Mouse (Mus musculus) MEL-GATA-1-ER (cell line): ENCODE results near the gene Apol9a.
A peak's percentile ranks its signal among the peaks of the same experiment; 100 is the strongest.

Experiments
- DNase-seq: peaks from one replicate; pipeline ENCODE4 v3.0.0-alpha.2; 2012; ENCODE audit warnings: low read depth; ENCODE audit errors: extremely low read depth

Apol9a gene

DNA sequence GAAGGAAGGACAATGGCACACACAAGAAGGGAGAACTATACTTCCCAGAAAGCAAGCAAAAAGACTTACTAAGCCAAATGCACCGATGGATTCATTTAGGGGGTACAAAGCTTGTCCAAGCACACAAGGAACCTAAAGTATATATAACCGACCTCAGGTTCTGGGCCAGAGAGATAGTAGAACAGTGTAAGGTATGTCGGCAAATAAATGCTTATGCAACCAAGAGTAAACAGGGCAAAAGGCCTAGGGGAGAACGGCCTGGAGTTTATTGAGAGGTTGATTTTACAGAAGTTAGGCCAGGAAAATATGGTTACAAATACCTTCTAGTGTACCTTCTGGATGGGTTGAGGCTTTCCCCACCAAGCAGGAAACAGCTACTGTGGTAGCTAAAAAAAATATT, 33.5 kb downstream of the Apol9a start:
- DNase-seq: no peak

DNA sequence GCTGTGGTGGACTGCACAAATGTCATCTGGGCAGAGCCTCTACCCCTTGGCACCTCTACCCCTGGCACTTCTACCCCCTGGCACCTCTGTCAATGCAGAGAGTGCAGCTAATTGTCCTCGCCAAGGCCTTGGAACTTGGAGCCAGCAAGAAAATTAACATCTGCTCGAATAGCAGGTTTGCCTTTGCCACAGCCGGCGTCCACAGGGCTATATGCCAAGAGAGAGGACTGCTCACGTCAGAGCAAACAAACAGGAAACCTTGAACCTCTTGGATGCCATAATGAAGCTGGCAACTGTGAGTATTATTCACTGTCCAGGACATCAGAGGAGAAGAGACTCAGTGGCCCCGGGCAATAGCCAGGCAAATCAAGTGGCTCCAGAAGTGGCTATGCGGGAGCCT, 34.0 kb downstream of the Apol9a start:
- DNase-seq: no peak

DNA sequence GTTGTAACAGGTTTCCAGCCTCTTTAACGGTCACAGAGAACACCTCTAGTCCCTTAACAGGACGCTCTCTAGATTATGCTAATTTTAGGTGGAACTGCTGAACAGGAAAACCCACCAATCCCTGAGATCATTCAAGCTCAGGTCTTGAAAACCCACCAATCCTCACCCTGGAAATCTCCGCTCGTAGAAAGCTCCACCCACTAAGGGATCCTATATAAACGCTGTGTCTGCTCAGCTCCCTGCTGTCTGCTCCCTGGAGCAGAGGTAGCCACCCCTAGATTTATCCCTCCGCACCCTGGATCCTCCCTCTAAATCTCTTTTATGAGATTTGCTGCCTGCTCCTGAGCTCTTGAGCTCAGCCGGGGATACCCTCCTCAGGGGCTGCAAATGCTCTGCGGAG, 40.3 kb downstream of the Apol9a start:
- DNase-seq: no peak

DNA sequence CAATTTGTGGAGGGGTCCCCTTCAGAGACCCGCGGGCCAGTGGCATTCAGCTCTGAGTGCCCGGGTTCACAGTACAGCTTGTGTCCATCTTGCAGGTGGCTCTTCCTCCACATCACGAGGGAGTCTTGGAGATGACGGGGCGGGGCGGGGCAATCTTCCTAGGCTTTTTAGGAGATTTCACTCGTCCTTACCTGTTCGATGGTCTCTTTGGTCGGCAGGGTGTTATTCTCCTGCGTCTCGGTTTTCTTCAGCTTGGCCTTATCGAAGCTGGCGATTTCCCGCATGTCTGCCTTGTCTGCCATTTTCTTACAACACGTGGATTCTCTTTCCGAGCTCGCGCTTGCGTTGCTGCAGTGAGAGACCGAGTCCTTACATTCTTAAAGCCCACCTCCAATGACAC, 41.0 kb downstream of the Apol9a start:
- no peak for DNase-seq

DNA sequence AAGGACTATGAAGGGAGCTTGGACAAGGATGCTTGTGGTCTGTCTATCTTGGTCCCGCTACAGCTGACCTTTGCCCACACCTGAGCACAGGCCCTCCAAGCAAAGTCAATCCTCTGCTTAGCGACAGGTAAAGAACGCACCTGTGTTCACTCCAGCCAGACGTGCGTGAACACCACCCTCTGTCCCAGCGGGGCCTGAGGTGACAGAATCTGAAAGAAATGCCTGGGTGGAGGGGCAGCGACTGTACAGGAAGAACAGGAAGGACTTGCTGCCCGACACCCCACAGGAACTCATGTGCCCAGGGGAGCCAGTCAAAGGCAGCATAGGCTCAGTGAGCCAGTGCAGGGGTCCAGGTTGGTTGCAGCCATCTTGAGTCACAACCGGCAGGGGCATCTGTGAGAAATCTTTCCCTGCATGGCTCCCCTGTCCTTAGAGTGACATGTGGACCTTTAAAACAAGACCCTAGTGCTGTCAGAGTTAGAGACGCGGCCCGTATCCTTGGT, 42.1 kb downstream of the Apol9a start:
- DNase-seq: no peak

DNA sequence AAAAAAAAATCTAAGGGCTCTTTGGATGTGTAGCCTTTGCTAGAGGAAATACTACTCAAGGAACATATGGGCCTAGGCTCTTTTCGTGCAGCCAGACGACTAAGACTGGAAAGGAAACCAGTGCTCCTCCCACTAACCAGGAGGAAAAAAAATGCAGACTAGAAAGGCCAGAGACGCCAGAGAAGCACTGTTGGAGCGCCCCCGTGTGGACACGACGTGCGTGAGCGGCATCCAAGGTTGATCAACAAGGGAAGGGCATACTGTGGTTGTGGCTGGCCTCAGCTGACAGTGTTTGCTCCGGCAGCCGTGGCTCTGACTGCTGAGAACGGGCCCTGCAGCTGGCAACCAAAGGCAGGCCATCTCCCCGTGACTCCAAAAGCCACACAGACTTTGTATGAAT, 42.8 kb downstream of the Apol9a start:
- peak; percentile 69 for DNase-seq

DNA sequence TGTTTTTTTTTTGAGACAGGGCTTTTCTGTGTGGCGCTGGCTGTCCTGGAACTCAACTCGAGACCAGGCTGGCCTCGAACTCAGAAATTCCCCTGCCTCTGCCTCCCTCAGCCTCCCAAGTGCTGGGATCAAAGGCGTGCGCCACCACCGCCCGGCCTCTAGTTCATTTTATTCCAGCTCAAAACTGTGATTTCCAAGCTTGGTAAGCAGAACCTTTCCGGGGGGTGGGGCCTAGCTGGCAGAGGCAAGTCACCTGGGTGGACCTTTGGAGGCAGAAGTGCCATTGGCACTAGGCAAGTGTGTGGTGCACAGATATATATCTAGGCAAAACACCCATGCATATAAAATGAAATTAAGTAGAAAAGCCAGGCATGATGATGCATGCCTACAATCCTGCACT, 43.4 kb downstream of the Apol9a start:
- DNase-seq: no peak

DNA sequence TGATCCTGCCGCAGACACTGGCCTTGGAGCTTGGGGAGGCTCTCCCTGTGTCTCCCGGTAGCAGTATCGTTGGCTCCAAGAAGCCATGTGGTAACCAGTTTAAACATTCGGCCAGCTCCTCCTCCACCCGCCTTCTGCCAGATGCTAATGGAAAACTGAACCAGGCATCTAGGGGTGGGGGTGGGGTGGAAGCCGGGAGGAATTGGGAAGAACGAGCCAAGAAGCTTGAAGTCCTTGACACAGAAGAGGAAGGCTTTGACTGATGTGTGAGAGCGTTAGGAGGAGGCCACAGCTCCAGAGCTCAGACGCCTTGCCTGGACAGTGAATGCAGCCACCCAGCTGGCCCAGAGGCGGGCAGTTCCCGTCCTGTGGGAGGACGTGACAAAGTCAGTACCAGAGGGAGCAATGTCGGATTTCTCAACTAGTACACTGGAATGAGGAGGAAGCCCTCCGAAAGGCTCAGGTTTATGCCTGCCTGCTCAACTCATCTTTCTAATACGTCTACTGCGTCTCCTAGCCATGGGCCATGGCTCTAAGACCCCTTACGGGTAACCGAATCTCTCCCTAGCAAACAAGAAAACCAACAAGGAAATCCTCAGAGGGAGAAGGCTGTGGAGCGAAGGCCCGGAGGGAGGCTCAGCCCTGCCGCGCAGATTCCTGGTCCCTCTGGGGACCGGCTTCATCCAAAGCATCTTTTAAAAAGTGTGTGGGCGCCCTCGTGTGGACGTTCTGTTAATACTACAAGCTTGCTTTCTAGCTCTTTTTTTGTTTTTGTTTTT, 44.0 kb downstream of the Apol9a start:
- no peak for DNase-seq

DNA sequence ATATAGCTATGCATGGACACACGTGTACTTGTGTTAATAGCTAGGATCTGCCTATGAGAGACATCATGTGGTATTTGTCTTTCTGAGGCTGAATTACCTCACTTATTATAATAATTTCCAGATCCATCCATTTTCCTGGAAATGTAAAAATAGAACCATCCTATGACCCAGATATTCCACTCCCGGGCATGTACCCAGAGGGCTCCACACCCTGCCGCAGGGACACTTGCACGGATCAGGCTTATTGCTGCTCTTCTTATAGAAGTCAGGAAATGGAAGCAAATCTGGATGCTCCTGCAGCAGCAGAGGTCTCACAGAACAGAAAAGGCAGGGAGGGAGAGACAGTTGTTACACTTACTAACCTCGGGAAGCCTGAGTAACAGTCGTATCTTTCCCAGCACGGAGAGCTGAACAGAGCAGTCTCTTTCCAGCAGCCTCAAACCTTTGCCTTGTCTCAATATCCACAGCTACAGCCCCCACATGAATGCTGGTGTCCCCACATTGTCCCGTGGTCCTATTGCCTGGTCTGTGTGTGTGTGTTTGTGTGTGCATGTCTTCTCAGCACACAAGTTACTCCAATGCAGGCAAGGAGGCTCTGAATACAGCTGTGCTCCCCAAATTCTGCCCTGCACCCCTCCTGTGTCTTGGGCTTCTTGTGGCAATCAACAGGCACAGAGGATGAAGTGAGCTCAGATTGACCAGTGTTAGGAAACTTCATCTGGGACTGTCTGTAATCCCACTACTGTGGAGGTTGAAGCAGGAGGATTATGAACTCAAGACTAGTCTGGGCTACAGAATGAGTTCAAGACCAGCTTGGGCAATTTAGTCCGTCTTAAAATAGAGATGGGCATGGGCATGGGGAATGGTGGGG, 45.0 kb downstream of the Apol9a start:
- no peak for DNase-seq

DNA sequence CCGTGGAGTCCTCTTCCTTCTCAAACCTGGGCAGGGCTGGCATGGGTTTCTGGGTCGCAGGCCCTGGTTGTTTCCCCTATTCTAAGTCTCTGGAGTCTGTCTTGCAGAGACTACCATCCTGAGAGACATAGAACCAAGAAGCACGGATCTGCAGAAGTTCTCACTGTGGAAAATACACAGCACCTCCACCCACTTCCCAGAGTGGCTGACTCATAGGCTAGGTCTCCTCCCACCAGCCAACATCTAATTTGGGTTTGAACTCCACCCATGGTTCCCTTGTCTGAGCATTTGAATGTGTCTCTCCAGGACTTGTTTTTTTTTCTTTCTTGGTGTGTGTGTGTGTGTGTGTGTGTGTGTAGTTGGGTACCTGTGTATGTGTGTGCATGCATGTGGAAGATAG, 46.9 kb downstream of the Apol9a start:
- DNase-seq: no peak

DNA sequence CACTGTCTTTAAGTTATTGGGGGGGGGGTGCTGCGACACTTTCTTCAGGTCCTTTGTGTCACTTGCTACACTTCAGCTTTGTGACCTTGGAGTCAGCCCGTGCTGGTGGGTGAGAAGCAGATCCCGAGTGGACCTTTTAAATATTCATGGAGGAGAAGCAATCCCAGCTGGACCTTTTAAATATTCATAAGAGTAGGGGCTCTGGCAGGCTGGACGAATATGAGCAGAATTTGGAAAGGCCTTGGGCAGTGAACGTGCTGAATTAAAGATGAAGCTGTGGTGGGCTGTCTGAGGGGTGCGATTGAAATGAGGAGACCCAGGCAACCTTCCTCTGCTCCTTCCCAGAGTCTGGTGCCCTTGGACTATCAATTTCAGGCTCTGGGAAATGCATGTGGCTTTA, 47.4 kb downstream of the Apol9a start:
- no peak for DNase-seq

DNA sequence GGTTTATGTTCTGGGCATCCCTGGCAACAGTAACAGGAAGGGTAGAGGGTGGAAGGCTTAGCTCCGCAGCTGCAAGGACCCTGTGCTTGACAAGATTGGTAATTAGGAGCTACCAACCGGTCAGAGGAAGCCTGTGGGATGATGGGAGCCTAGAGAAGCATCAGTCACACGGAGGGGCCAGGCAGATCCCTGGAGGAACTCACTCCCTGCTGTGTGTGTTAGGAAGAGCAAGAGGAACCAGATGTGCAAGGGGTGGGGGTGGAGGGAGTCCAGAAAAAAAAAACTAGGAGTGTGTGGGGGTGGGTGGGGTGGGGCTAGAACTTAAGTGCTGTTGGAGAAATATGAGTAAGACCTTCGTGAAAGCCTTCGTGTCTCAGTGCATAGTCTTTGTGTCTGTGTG, 48.0 kb downstream of the Apol9a start:
- DNase-seq: no peak

DNA sequence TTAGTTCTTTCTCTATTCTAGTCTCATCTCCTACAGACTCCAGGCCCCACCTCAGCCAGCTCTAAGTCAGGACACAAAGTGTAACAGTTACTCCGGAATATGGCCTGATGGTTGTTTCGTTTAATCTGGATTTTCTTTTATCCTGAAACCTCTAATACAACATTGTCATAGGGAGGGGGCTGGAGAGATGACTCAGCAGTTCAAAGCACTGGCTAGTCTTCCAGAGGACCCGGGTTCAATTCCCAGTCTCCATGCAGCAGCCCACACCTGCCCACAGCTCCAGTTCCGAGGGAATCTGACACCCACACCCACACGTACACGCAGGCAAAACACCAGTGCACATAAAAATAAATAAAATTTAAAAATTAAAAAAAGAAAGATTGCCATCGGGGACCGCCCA, 51.0 kb downstream of the Apol9a start:
- no peak for DNase-seq

DNA sequence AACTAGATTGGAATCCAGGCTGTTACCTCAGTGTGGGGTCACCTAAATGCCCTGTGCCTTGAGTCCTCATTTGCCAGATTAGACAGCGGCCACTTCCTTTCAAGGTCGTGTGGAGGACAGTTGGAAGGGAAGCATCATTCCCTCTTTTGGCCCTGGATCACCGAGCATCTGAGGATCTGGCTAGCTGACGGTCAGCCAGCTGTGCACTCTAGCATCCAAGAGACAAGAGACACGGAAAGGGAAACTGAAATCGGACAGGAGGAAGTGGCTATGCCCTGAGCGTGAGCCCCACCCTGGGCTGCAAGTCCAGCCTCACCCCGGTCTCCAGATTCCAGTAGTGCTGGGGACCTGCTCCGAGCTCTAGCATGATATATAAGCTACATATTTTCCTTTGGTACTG, 51.4 kb downstream of the Apol9a start:
- DNase-seq: no peak

DNA sequence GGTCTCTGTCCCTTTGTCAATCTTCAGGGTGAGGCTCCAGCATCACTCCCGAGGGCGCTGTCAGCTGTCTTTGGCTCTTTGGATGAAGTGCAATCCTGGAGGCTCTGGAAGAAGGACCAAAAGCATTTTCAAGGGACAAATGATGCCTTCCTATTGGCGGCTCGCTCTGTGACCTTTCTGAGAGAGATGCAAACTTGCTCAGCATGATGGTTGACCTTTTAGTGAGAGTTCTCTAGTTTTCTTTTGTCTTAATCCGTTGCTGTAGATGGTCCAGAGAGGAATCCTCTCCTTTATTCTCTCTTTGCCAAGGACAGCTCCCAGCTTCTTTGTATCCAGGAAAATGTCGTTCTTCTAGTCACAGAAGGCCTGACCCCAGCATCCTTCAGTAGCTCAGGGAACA, 51.9 kb downstream of the Apol9a start:
- no peak for DNase-seq

DNA sequence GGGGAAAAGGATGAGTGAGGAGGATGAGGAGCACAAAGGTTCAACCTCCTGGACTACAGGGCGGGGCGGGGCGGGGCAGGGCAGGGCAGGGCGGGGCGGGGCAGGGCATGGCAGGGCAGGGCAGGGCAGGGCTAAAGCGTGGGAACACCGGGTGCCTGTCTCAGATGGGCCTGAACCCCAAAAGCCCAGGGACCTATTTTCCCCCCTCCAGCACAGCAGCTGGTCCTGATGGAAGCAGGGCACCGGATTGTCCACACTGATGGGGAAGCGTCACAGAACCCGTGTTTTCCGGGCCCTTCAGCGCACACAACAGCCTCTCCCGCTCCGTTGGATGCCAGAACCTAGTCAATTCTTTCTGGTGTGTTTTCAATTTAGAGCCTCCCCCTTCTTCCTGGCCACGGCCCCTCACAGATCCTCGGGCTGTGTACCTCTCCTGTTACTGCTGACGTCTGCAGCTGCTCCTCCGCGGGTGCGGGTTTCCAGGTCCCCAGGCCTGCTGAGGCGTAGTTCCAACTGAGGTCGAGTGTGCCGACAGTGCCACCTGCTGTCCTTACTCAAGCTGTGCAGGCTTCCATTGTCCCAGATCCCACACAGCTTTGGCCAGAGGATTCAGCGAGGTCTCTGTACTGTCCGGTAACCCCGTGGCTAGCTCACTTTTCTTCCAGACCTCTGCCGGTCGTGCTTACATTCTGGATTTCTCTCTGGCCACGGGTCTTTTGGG, 52.5 kb downstream of the Apol9a start:
- DNase-seq: no peak

DNA sequence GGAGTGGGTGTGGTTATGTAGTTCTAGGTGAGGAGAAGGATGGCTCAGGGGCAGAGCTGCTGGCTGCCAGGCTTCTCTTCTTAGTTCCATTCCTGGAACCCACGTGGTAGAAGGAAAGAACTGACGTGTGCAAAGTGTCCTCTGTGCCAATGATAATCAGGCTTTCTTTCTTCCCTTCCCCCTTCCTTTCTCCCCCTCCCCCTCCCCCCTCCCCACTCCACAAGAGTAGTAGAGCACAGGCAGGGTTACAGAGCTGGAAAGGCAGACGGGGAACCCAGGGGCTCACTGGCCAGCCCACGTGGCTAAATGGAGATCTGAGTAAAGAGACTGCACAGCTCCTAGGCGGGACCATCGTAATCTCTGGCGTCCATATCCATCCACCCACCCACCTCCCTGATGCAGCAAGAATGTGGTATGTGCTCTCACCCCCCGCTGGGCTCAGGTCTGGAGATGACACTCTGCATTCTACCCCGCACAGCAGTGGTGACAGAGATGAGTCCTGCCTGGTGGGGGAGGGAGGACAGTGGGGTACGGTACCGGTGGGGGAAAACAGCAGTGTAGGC, 54.6 kb downstream of the Apol9a start:
- DNase-seq: no peak

DNA sequence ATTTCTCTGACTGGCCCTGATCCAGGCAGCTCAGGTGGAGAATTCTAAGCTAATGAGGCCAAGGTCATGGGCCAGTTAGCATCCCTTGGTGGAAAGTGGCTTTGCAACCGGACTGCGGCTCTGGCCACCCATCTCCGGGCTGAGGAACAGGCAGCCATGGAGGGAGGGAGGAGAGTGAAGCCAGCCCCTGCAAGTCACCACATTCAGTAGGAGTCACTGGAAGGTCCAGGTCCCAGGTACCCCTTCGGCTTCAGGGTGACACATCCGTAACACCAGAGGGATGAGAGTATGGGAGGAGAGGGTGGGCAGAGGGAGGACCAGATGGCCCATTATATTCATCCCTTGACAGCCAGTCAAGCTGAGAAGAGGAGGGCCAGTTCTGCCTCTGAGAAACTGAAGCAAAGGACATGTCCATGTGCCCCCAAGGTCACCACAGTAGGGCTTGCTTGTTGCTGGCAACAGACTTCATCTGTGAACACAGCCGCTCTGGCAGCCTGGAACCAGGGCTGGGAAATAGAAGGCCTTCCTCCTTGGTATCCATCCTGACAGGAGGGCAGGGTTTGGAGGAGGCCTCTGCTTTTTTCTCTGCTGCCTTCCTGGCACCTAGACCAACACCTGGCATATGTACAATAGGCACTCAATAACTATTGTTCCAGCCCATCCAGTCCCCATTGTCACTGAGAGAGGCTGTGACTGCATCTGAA, 55.9 kb downstream of the Apol9a start:
- DNase-seq: no peak

DNA sequence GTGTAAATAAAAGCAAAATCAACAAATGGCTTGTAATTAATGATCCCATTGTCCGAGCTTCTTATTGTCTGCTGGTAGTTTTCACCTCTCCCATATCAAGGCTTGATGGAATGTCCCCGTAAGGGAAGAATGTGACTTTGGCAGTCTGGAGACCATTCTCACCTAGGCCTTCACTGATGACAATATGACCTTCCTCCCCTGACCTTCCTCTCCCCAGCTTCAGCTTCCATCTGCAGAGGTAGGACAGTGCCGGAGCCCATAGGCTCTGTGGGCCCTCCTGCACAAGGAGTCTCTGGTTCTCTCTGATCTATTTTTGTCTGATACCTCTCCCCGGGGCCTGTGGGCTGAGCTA, 56.5 kb downstream of the Apol9a start:
- DNase-seq: no peak
